Mouse (Mus musculus): ENCODE results near the gene Ldlrad3. TPM values are rescaled to one million over a fixed set of nuclear protein-coding genes. Genes with fewer than 3 reads are reported as not detected.

Gene Ldlrad3
- 10 to 100 TPM; 21.7 to 27.1 TPM for total RNA-seq (2023)

GRCm38 (mm10) chr2:102185951-102186561 is at the start of gene Ldlrad3:
Gene Ldlrad3, minus strand, starts transcription at chr2:102186385.

Other genes starting within 250 kb of the Ldlrad3 start
- 10 to 100 TPM; 11.3 to 13.6 TPM for gene Trim44, start 221.4 kb upstream of the Ldlrad3 start, total RNA-seq (2023)

Data from neutrophil, adult 83 days (primary cell).